Mouse (Mus musculus): Measurements from ENCODE around the gene Tekt1.

The Tekt1 gene

GRCm38 (mm10) chr11:72362347-72362741 is at the start of gene Tekt1:
Gene Tekt1, minus strand, starts transcription at chr11:72362442.
- no peak for DNase-seq (ENCODE audit: low spot score)

- DNase-seq (ENCODE audit: low spot score): no peak
These were observed 49.7 kb upstream of the Tekt1 start for GRCm38 (mm10) chr11:72411945-72412344.

GRCm38 (mm10) chr11:72411093-72411921 is 49.1 kb upstream of the Tekt1 start, which contains the start of gene Smtnl2:
Gene Smtnl2, minus strand, starts transcription at chr11:72411713.
- peak; percentile 87 for DNase-seq (ENCODE audit: low spot score)

GRCm38 (mm10) chr11:72410521-72411092 is 48.4 kb upstream of the Tekt1 start:
- DNase-seq (ENCODE audit: low spot score): no peak

GRCm38 (mm10) chr11:72409649-72410385 is 47.6 kb upstream of the Tekt1 start:
- DNase-seq (ENCODE audit: low spot score): no peak

GRCm38 (mm10) chr11:72408451-72409170 is 46.4 kb upstream of the Tekt1 start:
- no peak for DNase-seq (ENCODE audit: low spot score)

- DNase-seq (ENCODE audit: low spot score): no peak
These were observed 45.3 kb upstream of the Tekt1 start for GRCm38 (mm10) chr11:72407574-72407973.

GRCm38 (mm10) chr11:72407081-72407480 is 44.8 kb upstream of the Tekt1 start:
- DNase-seq (ENCODE audit: low spot score): no peak

- no peak for DNase-seq (ENCODE audit: low spot score)
These were observed 43.9 kb upstream of the Tekt1 start for GRCm38 (mm10) chr11:72406079-72406675.

- no peak for DNase-seq (ENCODE audit: low spot score)
These were observed 43.3 kb upstream of the Tekt1 start for GRCm38 (mm10) chr11:72405532-72405931.

GRCm38 (mm10) chr11:72402969-72403368 is 40.7 kb upstream of the Tekt1 start:
- DNase-seq (ENCODE audit: low spot score): no peak

- no peak for DNase-seq (ENCODE audit: low spot score)
These were observed 39.8 kb upstream of the Tekt1 start for GRCm38 (mm10) chr11:72402017-72402416.

GRCm38 (mm10) chr11:72401068-72401467 is 38.8 kb upstream of the Tekt1 start:
- DNase-seq (ENCODE audit: low spot score): no peak

GRCm38 (mm10) chr11:72397811-72398525 is 35.7 kb upstream of the Tekt1 start:
- no peak for DNase-seq (ENCODE audit: low spot score)

- peak; percentile 54 for DNase-seq (ENCODE audit: low spot score)
These were observed 34.8 kb upstream of the Tekt1 start for GRCm38 (mm10) chr11:72397072-72397471.

- no peak for DNase-seq (ENCODE audit: low spot score)
These were observed 34.4 kb upstream of the Tekt1 start for GRCm38 (mm10) chr11:72396621-72397020.

- DNase-seq (ENCODE audit: low spot score): no peak
These were observed 33.4 kb upstream of the Tekt1 start for GRCm38 (mm10) chr11:72395652-72396051.

- DNase-seq (ENCODE audit: low spot score): no peak
These were observed 32.5 kb upstream of the Tekt1 start for GRCm38 (mm10) chr11:72394694-72395093.

GRCm38 (mm10) chr11:72393669-72394068 is 31.4 kb upstream of the Tekt1 start:
- no peak for DNase-seq (ENCODE audit: low spot score)

GRCm38 (mm10) chr11:72393243-72393642 is 31.0 kb upstream of the Tekt1 start:
- DNase-seq (ENCODE audit: low spot score): no peak

- DNase-seq (ENCODE audit: low spot score): no peak
These were observed 28.9 kb upstream of the Tekt1 start for GRCm38 (mm10) chr11:72391181-72391580.

All from urinary bladder, postnatal 25 days (tissue).